Mouse (Mus musculus) neural tube, embryonic 14.5 days (tissue): Measurements from ENCODE around the gene Slc6a16. TPM values are rescaled to one million over a fixed set of nuclear protein-coding genes. Genes with fewer than 3 reads are reported as not detected.

ENCODE experiments used
- ATAC-seq: fragments of 200-750 bp; cut with Nextera tagmentation; 2 replicates; pipeline ENCODE4 v1.8.0; 2017; ENCODE audit warnings: low read depth, mild to moderate bottlenecking, moderate TSS enrichment, moderate library complexity
- H3K27ac ChIP-seq: fragments of 300-500 bp; sonication (generic); 2 replicates; pipeline ENCODE4 v1.5.1; 2014; ENCODE audit warnings: low read depth, mild to moderate bottlenecking, control low read depth, low read length, moderate library complexity, mixed read lengths
- H3K27me3 ChIP-seq: fragments of 300-500 bp; sonication (generic); 2 replicates; pipeline ENCODE4 v1.6.1; 2014; ENCODE audit warnings: low read length; ENCODE audit not compliant: control insufficient read depth, insufficient read depth
- H3K36me3 ChIP-seq: fragments of 300-500 bp; sonication (generic); 2 replicates; pipeline ENCODE4 v1.6.1; 2014; ENCODE audit warnings: low read length, mixed read lengths; ENCODE audit not compliant: control insufficient read depth, insufficient read depth
- H3K4me1 ChIP-seq: fragments of 300-500 bp; sonication (generic); 2 replicates; pipeline ENCODE4 v1.6.1; 2014; ENCODE audit warnings: low read length; ENCODE audit not compliant: control insufficient read depth, insufficient read depth
- H3K4me2 ChIP-seq: fragments of 300-500 bp; sonication (generic); 2 replicates; pipeline ENCODE4 v1.6.1; 2014; ENCODE audit warnings: mild to moderate bottlenecking, low read depth, low read length, control low read depth
- H3K4me3 ChIP-seq: fragments of 300-500 bp; sonication (generic); 2 replicates; pipeline ENCODE4 v1.5.1; 2014; ENCODE audit warnings: low read depth, low read length, control low read depth, mixed read lengths
- H3K9ac ChIP-seq: fragments of 300-500 bp; sonication (generic); replicated peaks from 2 replicates; pipeline ENCODE4 v1.6.1; 2014; ENCODE audit warnings: low read depth, mild to moderate bottlenecking, control low read depth, low read length, mixed read lengths
- H3K9me3 ChIP-seq: fragments of 300-500 bp; sonication (generic); 2 replicates; pipeline ENCODE4 v1.6.1; 2016; ENCODE audit warnings: low read length; ENCODE audit not compliant: control insufficient read depth
- WGBS: fragments of 180-500 bp; shearing (Covaris S2); extraction: QIAGEN DNeasy Blood & Tissue Kit; methylation state at CpG from one replicate; pipeline ENCODE4 v1.1.7; 2014; 5-methylcytosine and 5-hydroxymethylcytosine counted together
- polyA plus RNA-seq: library from polyadenylated mRNA; unstranded; fragments of >200 nt; fragmentation: Nextera tagmentation; extraction: Ambion mirVana; gene quantifications from 2 replicates; pipeline ENCODE4 v1.2.1, GENCODE M21; 2014

The Slc6a16 gene
- polyA plus RNA-seq, 1 experiment from 2014 or later: 0.99 TPM

DNA sequence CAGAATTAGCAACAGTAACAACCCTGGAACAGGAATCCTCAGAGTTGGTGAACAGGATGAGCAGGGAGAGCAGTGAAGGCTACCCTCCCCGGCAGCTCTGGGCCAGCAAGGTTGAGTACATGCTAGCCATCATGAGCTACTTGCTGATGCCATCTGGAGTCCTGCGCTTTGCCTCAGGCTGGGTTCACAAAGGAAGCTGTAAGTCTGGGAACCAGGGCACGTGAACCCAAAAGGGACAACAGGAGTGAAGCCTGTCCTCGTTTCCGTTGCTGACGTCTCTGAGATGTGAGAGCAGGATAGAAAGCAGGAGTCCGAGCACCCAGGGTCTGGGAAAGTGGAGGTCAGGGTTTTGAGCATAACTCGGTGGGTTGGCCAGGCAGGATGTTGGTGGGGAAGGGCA is 18.4 kb downstream of the Slc6a16 start:
- Histone ChIP-seq H3K9me3 (no peaks in the 10 kb centered on the region), H3K4me1 (no peaks in the 10 kb centered on the region), H3K4me3 (no peak overlapping the region), H3K27ac (no peak overlapping the region), H3K4me2 (no peak overlapping the region), H3K36me3 (no peaks in the 10 kb centered on the region), H3K9ac (no peak overlapping the region), H3K27me3 (no peaks in the 10 kb centered on the region)
- ATAC-seq: no peak
- WGBS: 83% methylated on average over 8 of the region's 8 CpGs

GRCm38 (mm10) chr7:45262266-45262665 is 21.4 kb downstream of the Slc6a16 start:
- 71% methylated on average over 7 of the region's 7 CpGs for WGBS
- no peak overlapping the region for H3K9ac ChIP-seq
- no peaks in the 10 kb centered on the region for H3K4me1 ChIP-seq
- no peak overlapping the region for H3K27ac ChIP-seq
- H3K4me3 ChIP-seq: no peak overlapping the region
- H3K4me2 ChIP-seq: no peak overlapping the region
- no peaks in the 10 kb centered on the region for H3K36me3 ChIP-seq
- ATAC-seq: no peak
- H3K9me3 ChIP-seq: no peaks in the 10 kb centered on the region
- no peaks in the 10 kb centered on the region for H3K27me3 ChIP-seq

DNA sequence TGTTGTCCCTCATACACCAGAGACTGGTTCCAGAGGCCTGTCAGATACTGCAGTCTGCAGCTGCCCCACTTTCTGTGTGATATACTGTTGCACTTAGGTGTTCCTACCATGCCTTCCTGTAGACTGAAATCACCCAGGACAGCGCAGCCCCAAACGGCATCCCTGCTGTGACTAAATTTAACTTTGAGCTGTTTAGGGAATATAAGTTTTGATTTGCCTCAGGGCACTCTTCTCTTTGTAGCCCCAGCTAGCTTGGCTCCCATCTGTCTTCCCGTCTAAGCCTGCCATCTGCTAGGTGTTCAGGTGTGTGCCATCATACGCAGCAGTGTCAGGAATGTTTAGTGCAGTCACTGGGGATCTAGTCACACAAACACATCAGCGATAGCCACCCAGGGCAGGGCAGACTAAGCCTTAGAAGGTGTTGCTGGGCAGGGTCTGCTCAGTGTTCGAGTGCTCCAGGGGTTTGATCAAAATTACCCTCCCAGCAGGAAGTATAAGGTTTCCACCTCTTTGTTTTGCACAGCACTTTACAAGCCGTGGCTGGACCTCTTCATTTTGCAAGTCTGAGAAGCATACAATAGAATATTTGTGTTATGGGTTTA is 22.2 kb downstream of the Slc6a16 start:
- H3K4me1 ChIP-seq: no peaks in the 10 kb centered on the region
- no peak overlapping the region for H3K4me3 ChIP-seq
- WGBS: 57% methylated on average over 7 of the region's 7 CpGs
- H3K9me3 ChIP-seq: no peaks in the 10 kb centered on the region
- no peaks in the 10 kb centered on the region for H3K27me3 ChIP-seq
- H3K36me3 ChIP-seq: no peaks in the 10 kb centered on the region
- no peak overlapping the region for H3K4me2 ChIP-seq
- no peak overlapping the region for H3K9ac ChIP-seq
- H3K27ac ChIP-seq: no peak overlapping the region
- no peak for ATAC-seq

- Histone ChIP-seq H3K27ac (no peak overlapping the region), H3K4me3 (no peak overlapping the region), H3K27me3 (no peaks in the 10 kb centered on the region), H3K9me3 (no peaks in the 10 kb centered on the region), H3K9ac (no peak overlapping the region), H3K4me2 (no peak overlapping the region), H3K4me1 (no peaks in the 10 kb centered on the region), H3K36me3 (no peaks in the 10 kb centered on the region)
- 83% methylated on average over 3 of the region's 3 CpGs for WGBS
- no peak for ATAC-seq
Observed at GRCm38 (mm10) chr7:45264348-45264747, 23.5 kb downstream of the Slc6a16 start.

DNA sequence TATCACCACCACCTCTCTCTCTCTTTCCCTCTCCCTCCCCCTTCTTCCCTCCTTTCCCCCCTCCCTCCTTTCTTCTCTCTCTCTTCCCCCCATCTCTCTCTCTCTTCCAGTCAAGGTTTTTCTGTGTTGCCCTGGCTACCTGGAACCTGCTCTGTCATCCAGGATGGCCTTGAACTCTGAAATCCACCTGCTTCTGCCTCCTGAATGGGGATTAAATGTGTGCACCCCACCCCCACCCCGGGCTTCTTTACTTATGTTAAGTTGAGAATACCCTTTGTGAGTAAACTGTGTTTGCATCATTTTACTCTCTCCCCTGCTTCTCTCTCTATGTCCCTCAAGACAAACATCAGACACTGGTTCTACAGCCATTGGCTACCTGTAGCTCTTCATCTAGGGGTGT is 24.6 kb downstream of the Slc6a16 start:
- Histone ChIP-seq H3K36me3 (no peaks in the 10 kb centered on the region), H3K27ac (no peak overlapping the region), H3K9ac (no peak overlapping the region), H3K4me2 (no peak overlapping the region), H3K9me3 (no peaks in the 10 kb centered on the region), H3K4me3 (no peak overlapping the region), H3K27me3 (no peaks in the 10 kb centered on the region), H3K4me1 (no peaks in the 10 kb centered on the region)
- 81% methylated on average over 1 of the region's 1 CpGs for WGBS
- ATAC-seq: no peak

- WGBS: 32% methylated on average over 10 of the region's 10 CpGs
- Histone ChIP-seq H3K36me3 (no peaks in the 10 kb centered on the region), H3K4me3 (no peak overlapping the region), H3K4me2 (no peak overlapping the region), H3K27ac (no peak overlapping the region), H3K9me3 (no peaks in the 10 kb centered on the region), H3K9ac (no peak overlapping the region), H3K27me3 (no peaks in the 10 kb centered on the region), H3K4me1 (no peaks in the 10 kb centered on the region)
- ATAC-seq: no peak
Observed at GRCm38 (mm10) chr7:45272786-45273412, 32.0 kb downstream of the Slc6a16 start.

DNA sequence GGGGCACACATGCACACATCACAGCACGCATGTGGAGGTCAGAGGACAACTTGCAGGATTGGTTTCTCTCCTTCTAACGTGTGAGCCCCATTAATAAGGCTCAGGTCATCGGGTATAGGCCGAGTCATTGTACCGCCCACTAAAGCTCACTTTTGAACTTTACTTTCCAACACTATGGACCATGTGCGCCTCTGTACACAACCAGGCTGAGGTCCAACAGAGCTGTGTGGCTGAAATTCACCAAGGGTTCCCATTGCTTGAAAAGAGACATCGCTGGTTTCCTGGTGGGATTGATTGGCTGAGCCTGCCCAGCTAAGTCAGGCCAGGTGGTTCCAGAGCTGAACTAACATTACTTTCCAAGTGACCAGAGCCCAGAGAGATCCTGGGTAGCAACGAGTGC is 32.8 kb downstream of the Slc6a16 start:
- Histone ChIP-seq H3K4me1 (no peaks in the 10 kb centered on the region), H3K4me2 (no peak overlapping the region), H3K4me3 (no peak overlapping the region), H3K9ac (no peak overlapping the region), H3K27me3 (no peaks in the 10 kb centered on the region), H3K27ac (no peak overlapping the region), H3K9me3 (no peaks in the 10 kb centered on the region), H3K36me3 (no peaks in the 10 kb centered on the region)
- ATAC-seq: no peak
- WGBS: 90% methylated on average over 8 of the region's 8 CpGs

- no peaks in the 10 kb centered on the region for H3K9me3 ChIP-seq
- no peak for ATAC-seq
- no peak within 1 kb of the TSS for H3K9ac ChIP-seq
- no peak within 1 kb of the TSS for H3K27ac ChIP-seq
- no peaks in the 10 kb centered on the region for H3K27me3 ChIP-seq
- H3K4me3 ChIP-seq: peak within 1 kb of the TSS; percentile 24; the same call in 1 of the 2 replicates
- no peaks in the 10 kb centered on the region for H3K36me3 ChIP-seq
- no peaks in the 10 kb centered on the region for H3K4me1 ChIP-seq
- WGBS: 6% methylated on average over 44 of the region's 44 CpGs
- H3K4me2 ChIP-seq: peak within 1 kb of the TSS; percentile 47
Observed at GRCm38 (mm10) chr7:45277136-45277760, 36.4 kb downstream of the Slc6a16 start, which contains the start of gene Slc6a21. TSS of gene Slc6a21 (plus strand) at chr7:45277513.

DNA sequence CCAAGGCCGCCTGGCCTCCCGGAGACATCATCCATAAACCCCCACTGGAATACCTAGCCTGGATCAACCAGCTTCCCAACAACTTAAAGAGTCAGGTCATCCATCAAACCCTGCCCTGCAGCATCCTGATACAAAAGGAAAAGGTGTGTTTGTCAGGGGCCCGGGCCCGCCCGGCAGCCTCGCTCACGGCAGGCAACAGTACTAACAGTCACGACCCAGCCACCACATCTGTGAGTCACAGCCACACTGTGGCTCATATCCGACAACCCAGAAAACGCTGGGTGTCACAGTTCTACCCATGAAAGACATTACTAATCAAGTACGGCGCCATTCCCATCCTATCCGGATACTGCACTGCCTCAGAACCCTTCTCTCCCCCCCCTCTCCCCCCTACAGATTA is 45.6 kb downstream of the Slc6a16 start:
- Histone ChIP-seq H3K4me3 (no peak overlapping the region), H3K4me1 (no peaks in the 10 kb centered on the region), H3K4me2 (no peak overlapping the region), H3K27me3 (no peaks in the 10 kb centered on the region), H3K9ac (no peak overlapping the region), H3K36me3 (no peaks in the 10 kb centered on the region), H3K27ac (no peak overlapping the region), H3K9me3 (no peaks in the 10 kb centered on the region)
- WGBS: 92% methylated on average over 13 of the region's 13 CpGs
- ATAC-seq: no peak
